Mouse (Mus musculus) telencephalon, adult 2 months (tissue): ENCODE data around the gene Zfp512b.

ENCODE experiments used
- DNase-seq: peaks from one replicate; pipeline ENCODE4 v3.0.0-alpha.2; 2011; ENCODE audit warnings: low read depth, low spot score

The Zfp512b gene

GRCm38 (mm10) chr2:181572921-181573920, 19.4 kb downstream of the Zfp512b start:
- DNase-seq, result no peak

GRCm38 (mm10) chr2:181571941-181572670, 20.5 kb downstream of the Zfp512b start:
- DNase-seq, result no peak

DNA sequence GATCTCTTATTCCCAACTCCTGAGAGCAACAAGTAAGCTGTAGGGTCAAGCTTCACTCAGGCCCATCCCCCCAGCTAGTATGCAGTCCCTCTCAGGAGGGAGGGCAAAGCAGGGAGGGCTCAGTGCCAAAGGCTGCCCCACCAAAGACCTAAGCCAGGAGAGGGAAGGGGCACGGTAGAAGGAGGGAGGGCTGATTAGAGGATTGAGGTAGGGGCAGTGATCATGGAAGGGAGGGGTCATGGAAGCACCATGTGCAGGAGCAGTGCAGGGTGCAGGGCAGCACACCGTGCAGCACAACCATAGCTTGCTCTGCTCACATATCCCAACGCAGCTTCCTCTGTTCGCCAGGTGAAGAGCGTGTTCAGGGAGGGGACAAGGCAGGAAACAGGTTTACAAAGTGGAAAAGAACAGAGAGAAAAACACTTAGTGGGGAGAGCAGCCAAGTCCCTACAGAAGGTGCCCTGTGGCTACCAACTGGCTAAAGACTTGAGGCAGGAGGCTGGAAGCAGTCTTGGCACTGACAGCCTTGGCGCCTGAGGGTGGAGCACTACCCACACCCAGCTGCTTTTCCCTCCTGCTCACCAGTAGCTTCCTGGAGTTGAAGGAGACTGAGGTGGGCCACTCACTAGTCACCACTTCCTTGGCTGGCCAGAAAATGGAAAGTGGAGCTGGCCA, 21.5 kb downstream of the Zfp512b start:
- no peak for DNase-seq

DNA sequence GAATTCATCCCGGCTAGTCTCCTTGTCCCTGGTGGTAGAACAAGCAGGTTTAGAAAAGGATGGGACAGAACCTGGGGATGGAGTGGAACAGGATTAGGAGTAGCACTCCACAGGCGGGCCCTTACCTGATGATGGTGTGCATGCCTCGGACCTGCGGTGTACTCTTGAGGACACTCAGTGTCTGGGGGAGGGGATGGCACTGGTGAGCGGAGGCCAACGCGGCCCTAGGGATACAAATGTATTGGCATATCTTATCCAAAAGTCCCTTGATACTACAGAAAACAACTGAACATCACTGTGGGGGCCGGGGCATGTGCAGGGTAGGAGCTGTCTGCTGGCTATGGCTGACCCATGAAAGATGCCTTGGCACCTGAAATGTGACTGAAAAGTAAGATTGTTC, 22.2 kb downstream of the Zfp512b start:
- DNase-seq, result no peak

GRCm38 (mm10) chr2:181569856-181570255, 22.7 kb downstream of the Zfp512b start:
- no peak for DNase-seq

DNA sequence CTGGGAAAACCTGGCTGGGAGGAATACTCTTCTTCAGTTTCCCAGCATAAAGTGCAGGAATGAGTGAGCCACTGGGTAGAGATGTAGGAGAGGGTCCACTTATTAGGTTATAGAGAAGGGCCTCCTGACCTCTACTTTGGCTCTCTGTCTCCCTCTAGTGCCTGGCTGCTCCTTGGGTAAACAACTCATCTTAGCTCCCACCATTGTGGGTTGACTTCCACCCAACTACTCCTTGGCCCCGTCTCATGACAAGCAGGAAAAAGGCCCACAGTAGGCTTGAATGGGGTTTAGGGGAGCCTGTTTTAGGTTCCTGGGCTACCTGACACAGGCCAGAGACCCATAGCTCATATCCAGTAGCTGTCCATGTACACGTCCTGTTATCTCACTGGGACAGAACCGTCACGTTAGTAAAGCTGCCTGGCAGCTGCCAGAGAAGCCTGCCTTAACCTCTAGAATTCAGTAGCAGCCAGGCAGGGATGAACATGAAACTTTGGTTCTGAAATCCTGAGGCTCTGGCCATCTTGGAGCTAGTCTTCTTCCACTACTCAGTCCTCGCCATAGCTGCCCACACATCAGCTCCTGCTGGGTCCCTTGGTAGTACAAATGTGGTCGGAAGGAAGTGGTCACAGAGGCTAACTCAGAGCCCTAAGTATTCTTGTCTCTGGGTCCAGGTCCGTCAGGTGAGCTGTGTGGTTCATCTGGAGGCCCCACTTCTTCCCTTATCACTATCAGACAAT, 24.2 kb downstream of the Zfp512b start:
- DNase-seq, result no peak

GRCm38 (mm10) chr2:181567338-181567737, 25.3 kb downstream of the Zfp512b start:
- no peak for DNase-seq

DNA sequence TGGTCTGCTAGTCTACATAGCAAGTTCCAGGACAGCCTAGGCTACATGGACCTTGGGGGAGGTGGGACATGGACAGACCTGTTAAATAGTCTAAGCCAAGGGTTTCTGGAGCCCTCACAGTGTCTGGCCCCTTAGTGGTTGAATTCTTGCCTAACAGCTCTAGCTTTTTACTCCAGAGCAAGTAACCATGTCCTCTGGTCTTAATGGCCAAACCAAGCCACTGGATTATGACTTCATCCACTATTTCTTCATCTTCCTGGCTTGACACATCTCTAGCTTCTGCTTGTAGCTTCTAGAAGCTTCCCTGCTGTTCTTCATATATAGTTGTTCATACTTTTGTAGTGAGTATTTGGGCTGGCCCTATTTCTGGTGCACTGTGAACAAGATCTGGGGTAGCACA, 38.8 kb downstream of the Zfp512b start:
- DNase-seq, result no peak

DNA sequence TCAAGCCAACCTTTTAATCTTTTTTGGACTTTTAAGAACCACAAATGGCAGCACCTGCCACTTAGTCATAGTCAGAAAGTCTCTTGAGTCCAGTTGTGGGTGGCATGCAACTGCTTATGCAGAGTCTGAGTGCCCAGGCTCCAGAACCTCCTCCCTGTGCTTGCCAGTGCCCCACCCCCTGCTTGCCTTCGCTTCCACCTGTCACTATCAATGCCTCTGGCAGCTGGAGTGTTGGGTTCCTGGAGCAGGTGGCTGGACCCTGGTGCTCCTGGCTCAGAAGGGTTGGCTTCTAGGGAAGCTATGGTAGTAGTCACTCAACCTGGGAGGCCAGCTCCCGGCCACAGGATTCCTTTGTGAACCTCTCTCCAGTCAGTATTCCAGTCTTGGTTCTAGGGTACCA, 42.4 kb downstream of the Zfp512b start:
- no peak for DNase-seq

DNA sequence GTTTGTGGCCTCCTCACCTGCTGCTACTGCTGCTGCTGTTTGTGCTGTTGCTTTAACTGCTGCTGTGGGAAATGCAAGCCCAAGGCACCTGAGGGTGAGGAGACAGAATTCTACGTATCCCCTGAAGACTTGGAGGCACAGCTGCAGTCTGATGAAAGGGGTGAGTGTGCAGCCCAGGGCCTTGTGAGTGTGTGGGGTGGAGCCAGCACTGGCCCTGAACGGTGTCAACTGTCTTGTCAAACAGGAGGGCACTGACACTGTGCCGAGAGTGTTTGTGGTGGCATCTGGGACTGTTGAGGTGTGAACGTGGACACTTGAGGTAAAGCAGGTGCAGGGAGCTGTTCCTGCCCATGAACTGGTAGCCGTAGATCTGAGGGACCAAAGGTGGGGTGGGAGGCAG, 43.9 kb downstream of the Zfp512b start:
- DNase-seq, result no peak

GRCm38 (mm10) chr2:181548227-181548626, 44.4 kb downstream of the Zfp512b start:
- no peak for DNase-seq

GRCm38 (mm10) chr2:181546142-181546541, 46.5 kb downstream of the Zfp512b start:
- DNase-seq, result no peak

GRCm38 (mm10) chr2:181541761-181542380, 50.7 kb downstream of the Zfp512b start:
- DNase-seq, result no peak

- DNase-seq, result peak; percentile 87
Measured at GRCm38 (mm10) chr2:181537444-181538047, 55.1 kb downstream of the Zfp512b start.

- no peak for DNase-seq
Measured at GRCm38 (mm10) chr2:181536410-181536809, 56.2 kb downstream of the Zfp512b start.

- no peak for DNase-seq
Measured at GRCm38 (mm10) chr2:181532589-181532988, 60.0 kb downstream of the Zfp512b start.
